Mouse (Mus musculus): ENCODE measurements at regions not wholly inside any gene's neighbourhood (a gene's known extent, or its start where the extent isn't known, plus 50 kb on each side); places are given as distances from the start of the nearest gene placed in this dataset.

DNA sequence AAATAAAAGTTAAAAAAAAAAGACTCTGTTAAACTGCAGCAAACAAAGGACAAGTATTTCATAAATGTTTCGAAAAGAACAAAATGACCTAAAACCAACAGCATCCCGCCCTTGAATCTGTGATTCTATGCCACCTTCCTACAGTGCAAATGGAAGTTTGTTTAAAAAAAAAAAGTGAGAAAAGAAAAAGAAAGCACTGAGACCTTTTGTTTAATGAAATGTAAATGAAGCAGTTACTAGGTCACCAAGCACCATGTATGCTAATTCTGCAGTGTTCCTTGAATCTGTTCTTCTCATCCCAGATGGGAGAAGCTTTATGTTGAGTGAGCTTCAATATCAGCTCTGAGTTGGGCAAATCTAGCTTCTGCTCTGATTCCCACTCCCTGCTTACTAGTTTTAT, 64.8 kb downstream of the Dnajb9 start:
- DNase-seq (ENCODE audit: low spot score in 2 of 2): no peak

DNA sequence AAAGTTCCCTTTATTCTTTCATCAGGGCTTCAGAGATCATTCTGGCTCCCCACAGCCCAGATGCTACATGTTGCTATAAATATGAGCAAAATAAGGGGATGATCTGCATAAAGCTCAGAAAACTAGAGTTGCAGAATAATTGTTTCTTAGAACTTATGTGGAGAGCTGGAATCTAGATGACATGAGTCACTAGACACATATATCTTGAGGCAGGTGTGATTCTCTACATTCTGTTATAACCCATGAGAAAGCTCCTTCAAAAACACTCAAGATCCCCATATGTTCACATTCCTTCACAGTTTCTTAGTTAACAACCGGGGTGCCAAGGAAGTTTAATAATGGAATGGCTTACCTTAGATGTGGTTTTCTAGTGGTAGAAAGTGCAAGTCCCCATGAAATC, 71.1 kb downstream of the Dnajb9 start:
- no peak for DNase-seq (ENCODE audit: low spot score in 2 of 2)

DNA sequence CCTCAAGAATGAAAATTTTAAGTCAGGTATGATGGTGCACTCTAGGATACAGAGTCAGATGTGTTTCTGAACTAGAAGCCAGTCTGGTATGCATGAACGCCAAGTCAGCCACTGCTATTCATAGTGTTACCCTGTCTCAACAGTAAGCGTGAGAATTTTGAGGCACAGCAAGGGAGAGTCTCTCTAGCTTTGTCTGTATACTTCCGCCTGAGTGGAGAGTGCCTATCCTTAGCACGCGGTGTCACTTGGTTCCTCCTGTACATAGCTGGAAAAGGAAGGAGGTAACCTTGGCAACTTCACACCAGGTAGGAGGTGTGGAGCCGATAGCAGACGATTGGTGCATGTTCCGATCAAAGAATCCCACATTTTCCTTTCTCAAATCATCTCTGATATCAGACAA, 81.3 kb downstream of the Dnajb9 start:
- no peak for DNase-seq (ENCODE audit: low spot score in 2 of 2)

DNA sequence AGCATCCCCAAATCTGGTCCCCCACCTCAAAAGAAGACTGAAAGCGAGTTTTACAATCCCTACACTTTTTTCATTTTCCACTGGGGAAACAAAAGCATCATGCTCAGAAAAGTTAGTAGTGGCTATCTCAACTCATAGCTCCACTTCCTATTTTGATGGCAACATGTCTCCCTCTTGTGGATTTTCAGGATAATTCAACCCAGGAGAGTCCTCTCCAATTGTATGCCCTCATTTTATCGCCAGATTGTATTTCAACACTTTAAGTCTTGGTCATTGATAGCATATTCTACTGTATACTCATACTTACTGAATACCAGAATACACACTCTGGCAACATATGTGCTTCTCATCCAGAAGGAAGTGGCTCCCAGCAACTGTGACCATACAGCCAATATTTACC, 105.0 kb downstream of the Dnajb9 start:
- peak in 1 of 2 experiments; percentile 2 for DNase-seq (ENCODE audit: low spot score in 2 of 2)

DNA sequence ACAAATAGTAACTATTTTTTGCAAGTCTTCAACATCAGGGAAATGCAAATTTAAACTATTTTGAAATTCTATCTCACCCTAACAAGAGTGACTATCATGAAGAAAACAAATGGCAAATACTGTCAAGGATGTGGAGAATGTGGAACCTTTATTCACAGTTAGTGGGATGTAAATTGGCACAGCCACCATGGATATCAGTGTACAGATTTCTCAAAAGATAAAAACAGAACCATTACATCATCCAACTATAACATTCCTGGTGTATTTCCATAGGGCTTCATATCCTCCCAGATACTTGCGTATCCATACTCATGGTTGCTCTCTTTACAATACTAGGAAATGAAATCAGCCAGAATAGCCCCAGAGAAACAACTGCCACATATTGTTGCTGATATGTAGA, 110.9 kb downstream of the Dnajb9 start:
- DNase-seq (ENCODE audit: low spot score in 2 of 2): no peak

DNA sequence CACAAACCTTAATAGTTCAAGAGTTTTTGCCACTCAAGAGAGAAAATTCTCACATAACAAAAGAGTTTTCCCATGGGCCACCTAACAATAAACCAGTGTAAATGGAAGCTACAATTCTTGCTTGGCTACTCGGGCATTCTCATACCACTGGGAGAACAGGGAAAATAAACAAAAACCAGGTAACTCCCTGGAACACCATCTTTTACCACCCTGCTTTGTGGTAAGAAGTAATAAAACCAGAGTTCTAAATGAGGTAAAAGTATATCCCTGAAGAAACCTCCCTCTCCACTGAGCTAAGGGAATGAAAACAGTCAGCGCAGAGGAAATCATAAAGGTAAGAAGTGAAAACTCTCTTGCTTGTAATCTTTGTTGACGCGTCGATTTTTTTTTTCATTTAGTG, 138.4 kb downstream of the Dnajb9 start:
- no peak for DNase-seq (ENCODE audit: low spot score in 2 of 2)

DNA sequence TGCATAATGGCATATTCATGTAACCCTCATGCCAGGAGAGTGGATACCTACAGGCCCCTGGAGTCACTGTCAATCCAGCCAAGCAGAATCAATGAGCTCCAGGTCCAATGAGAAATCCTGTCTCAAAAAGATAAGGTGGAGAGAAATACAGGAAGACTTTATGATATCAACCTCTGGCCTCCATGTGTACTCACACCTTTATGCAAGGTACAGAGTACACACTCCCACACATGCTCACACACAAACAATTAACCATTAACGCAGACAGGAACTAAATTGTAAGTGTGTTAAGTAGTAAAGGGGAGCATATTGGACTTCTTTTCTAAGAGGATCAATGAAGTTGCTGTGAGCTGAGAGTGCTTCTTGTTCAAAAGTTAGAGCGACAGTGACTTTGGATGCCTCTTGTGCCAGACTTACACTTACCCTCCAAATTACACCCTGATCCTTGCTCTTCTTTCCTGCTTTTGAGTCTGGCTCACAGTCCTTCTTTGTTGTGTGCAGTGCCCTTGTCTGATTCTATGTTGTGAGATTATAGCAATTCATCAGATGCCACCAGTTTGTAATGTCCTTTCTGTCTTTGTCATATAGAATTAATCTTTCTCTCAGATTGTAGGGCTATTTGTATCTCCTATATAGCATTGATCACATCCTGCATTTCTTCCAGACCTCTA, 153.5 kb downstream of the Dnajb9 start:
- no peak for DNase-seq (ENCODE audit: low spot score in 2 of 2)

DNA sequence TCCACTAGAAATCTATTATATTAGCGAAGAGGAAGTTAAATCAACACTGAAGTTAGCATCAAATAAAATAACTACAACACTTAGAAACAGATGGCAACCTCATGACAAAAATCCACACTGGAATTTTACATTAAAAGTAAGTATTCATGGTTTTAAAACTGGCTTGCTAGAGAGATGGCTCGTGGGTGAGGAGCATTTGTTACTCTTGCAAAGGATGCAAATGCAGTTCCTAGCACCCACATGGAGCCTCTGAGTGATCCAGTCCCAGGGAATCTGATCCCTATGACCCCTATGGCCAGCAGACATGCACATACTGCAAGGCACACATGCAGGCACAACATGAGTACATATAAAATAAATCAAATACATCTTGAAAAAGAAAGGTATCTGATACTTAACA, 164.3 kb downstream of the Dnajb9 start:
- DNase-seq (ENCODE audit: low spot score in 2 of 2): peak in 1 of 2 experiments; percentile 5

DNA sequence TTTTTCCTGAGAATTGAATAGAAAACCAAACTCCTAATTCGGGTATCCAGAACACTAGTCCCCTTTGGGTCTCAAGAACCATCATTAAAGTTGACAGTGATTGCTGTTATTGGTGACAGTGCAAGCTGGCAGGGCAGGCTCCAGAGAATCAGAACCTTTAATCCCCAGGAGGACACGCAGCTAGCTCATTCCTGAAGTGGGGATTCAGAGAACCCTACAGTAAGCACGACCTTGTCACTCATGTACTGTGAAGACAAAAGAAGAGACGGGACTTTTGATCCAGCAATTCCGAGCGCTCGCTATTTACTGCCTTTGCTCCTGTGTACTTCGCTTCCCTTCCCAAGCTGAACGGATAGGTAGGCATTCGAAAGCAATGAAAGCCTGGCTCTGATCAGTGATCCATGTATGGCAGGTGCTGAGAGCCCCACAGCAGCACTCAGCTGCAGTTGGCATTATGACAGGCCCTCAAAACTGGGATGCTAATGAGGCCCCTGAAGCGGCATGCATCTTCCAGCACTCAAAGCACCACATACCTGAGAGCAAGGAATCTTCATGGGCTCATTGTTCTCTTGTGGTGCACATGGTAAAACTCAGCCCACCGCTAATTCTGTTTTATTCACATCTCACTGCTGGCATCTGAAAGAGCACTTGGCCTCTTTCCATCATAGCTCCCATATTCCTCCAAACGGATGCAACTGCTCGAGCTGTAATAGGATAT, 165.6 kb downstream of the Dnajb9 start:
- DNase-seq (ENCODE audit: low spot score in 2 of 2): peak in 1 of 2 experiments; percentile 4

DNA sequence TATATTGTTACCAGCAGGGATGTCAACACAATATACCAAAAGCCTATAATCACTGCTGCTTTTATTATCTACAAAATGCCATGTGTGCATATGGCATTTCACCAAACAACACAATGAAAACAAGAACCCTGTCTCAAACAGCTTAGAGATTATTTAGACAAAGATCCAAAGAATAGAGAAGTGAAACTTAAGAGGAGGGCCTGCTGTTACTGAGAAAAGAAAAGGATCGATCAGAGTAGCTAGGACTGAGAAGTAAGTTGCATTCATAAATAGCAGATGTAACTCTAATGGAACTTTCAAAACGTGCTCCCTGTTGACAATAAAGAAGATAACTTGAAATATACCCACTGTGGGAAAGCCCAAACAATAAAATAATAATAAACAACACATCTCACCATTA, 203.3 kb downstream of the Dnajb9 start:
- no peak for DNase-seq (ENCODE audit: low spot score in 2 of 2)

DNA sequence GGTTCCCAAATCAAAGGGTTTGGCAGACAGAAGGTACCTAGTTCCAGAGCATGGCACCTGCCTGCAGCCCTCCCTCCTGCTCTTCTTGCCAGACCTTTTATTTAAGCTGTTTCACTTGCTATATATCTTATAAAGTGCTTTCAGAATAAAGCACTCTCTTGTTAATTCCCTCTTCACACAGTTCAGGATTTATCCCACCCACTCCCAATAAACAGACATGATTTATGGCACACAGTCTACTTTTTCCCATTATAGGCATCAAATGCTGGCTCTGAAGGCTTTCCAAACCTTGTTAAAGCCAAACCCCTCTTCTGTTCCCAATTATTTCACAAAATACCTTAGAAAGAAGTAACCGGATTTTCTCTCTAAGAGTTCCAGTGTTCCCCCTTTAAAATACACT, 226.6 kb downstream of the Dnajb9 start:
- DNase-seq (ENCODE audit: low spot score in 2 of 2): no peak

DNA sequence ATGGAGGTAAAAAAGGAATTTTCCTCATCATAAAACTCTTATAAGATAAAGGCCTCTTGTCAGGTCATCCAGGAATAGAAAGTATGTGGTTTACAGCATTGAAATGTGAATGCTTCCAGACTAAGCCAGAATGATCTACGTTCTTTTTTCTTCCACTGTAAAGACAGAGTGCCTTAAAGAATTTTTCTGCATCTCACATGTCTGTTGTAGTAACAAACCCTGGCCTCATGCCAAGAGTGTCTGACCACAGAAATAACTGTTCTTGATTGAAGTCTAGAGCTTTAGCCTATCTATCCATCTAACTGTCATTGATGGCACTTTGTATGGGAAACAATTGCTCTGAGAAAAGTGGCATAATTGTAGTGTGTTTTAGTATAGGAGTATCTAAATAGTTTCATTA, 246.2 kb downstream of the Dnajb9 start:
- no peak for DNase-seq (ENCODE audit: low spot score in 2 of 2)

DNA sequence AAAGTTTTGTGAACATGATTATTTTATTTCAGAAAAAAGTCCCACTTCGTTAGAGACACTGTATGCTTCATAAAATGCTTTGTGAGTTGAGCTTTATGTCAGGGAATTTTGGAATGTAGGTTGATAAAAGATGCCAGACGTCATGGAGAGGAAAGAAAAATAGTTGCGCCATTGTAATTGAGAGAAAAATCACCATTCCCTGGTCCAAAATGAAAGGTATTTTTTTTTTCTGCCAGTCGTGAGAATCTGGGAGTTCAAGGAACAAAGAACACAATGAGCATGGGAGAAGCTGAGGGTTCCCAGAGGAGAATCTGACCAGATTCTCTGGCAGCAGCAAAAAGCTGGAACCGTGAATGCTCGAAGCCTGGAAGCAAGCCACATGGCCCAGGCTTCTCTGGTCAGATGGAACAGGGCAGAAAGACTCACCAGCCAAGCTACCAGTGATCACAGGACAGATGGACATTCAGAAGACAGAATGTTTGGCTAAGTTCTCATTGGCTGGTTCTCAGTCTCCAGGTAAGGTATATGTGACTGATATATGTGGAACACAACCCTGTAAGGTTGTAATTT, 247.5 kb downstream of the Dnajb9 start:
- peak in 1 of 2 experiments; percentile 13 for DNase-seq (ENCODE audit: low spot score in 2 of 2)

DNA sequence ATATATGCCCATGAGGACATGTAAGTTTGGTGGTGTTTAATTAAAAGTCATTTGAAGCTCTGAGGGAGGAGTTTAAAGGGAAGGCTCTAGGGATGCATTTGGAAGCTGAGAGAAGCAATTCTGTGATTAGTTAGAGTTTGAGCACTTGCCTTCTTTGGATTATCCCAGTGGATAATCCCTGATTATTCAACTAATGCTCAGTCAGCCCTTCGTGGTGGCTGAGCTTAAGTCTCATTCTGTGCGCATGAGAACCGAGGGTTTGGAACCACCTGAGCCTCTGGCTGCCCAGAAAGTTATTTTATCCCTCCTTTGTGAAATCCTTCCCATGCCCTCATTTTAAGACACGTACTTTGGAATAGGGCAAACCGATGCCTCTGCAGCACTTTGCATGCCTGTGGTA, 285.9 kb downstream of the Dnajb9 start:
- DNase-seq (ENCODE audit: low spot score in 2 of 2): no peak

DNA sequence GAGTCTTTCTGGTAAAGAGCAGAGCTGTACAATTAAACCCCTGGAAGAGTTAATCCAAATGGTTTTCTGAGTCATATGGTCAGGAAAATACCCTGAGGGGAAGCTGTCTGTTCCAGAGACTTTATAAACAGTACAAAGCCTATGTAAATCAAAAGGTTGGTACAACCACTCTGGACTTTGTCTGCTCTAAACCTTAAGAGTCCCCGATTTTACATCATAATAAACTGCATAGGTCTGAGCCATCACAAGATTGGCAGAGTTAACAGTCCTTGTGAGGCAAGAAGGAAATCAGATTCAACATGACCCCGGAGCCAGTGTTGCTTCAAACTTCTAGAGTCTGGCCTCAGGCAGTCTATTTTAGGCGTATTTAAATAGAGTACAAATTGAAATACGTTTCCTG, 289.7 kb downstream of the Dnajb9 start:
- DNase-seq (ENCODE audit: low spot score in 2 of 2): no peak

DNA sequence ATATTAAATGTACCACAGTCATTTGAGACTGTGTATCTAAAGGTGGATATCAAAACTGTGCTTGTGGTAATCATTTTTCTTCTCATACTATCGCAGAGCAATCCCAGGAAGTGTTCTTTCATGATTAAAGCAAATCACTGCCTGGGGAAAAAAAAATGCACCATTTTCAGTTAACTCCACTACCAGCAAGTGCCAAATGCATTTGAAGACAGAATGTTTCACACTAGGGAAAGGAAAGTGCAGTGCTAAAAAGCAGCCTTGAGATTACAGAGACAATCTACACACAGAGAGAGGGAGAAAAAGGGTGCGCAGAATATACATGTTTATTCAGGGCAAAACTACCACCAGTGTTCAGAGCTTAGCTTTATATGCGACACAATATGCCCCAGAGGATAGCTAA, 291.0 kb downstream of the Dnajb9 start:
- no peak for DNase-seq (ENCODE audit: low spot score in 2 of 2)

DNA sequence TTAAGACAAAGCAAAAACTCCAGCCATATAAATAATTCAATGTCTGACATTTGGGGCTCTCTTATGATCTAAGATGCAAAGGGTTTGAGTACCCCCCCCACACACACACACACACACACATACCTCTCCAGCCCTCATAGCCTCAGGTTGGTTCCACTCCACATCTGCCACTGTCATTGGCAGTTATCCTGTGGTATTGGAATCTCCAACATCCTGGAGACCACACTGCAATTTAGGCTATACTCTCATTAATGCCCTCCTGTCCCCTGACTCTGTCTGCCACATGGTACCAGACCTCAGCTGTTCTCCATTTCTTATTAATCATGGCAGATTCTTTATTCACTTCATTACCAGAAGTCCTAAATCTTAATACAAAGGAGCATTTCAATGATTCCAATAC, 293.3 kb downstream of the Dnajb9 start:
- no peak for DNase-seq (ENCODE audit: low spot score in 2 of 2)

DNA sequence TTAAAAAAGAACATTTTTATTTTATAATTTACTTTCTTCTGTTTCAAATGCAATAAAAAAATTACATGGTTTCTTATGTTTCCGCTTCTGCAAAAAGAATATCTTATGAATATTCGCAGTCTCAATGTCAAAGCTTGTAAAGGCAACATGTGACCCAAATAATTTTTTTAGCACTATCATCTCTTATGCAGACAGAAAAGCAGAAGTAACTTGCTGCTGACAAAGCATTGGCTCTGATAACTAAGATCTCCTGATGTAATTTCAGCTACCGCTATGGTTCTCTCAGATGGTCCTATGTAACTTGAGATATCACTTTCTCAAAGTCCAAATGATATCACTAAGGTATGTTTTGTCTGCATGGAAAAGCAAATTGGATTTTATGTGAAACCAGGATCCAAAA, 310.9 kb downstream of the Dnajb9 start:
- DNase-seq (ENCODE audit: low spot score in 2 of 2): no peak

DNA sequence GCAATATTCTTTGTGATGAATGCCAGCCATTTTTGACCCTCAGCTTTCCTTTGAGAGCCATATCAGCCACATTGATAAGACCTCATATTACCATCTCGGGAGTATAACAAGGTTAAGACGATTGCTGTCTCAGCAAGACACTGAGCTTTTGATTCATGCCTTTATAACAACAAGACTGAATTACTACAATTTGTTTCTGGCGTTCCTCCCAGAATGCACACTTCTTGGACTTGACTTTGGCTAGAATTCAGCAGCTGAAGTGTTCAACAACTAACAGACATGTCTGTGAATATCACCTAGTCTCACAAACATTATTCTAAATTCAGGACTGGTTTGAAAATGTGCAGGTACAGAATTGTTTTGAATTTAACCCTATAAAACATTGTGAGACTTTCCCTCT, 324.5 kb downstream of the Dnajb9 start:
- DNase-seq (ENCODE audit: low spot score in 2 of 2): no peak

DNA sequence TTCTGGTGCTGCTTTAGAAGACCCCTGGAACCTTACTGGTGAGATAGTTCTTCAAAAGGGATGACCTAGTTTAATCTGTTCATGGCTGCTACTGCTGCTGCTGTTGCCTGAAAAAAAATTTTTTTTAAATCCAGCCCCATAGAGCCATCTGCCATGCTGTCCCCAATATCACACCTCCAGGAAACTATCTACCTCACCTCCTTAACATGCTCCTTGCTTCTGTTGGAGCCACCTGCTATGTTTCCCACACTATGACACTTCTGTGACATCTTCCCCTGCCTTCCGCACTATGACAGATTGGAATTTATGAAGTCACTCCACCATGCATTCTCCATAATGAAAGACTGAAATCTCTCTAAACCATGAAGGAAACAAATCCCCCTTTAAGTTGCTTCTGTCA, 349.6 kb downstream of the Dnajb9 start:
- DNase-seq (ENCODE audit: low spot score in 2 of 2): peak in 1 of 2 experiments; percentile 4

DNA sequence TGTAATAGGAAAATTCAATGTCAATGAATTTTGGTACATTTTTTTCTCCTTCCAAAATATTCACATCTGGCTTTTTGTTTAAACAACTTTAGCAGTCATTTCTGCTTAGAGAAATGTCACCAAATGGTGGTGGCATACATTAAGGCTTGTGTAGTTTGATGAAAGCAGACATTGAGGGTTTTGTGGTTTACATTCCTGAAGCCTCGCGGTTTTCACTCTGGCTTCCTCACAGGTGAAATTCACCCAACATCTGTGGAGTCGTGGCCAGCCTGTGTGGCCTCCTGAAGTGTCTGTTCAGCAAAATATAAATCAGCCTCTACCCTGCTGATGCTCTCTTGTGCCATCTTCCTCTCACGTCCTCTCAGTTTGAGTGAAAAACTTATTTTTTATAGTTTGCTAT, 353.8 kb downstream of the Dnajb9 start:
- no peak for DNase-seq (ENCODE audit: low spot score in 2 of 2)

DNA sequence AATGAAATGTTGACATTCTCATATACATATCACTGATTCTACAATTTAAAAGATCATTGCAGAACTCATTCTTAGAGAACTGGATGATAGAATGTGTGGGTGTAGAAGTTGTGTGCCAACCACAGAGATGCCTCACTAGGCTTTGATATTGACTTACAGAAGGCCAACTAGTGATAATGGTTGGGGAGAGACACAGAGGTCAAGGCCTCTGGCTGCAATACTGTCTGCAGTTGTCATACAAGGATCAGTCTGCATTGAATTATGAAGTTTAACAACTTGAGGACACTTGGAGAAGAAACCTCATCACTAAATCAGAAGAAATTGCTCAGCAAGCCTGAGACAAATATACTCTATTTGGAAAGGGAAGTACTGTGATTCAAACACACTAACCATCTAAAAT, 357.9 kb downstream of the Dnajb9 start:
- DNase-seq (ENCODE audit: low spot score in 2 of 2): no peak

All from layer of hippocampus, adult 8-10 months (tissue).